Mouse (Mus musculus): ENCODE measurements at regions not wholly inside any gene's neighbourhood (a gene's known extent, or its start where the extent isn't known, plus 50 kb on each side); places are given as distances from the start of the nearest gene placed in this dataset.

- H3K4me1 ChIP-seq (ENCODE audit: insufficient read depth, low read length) = peaks cover 24% of the 10 kb centered on the region
Measured at GRCm38 (mm10) chr15:85677855-85678254, 56.9 kb upstream of the Ppara start.

GRCm38 (mm10) chr15:85678351-85678895 is 56.4 kb upstream of the Ppara start:
- Histone ChIP-seq H3K36me3 (ENCODE audit: insufficient read depth, low read length) (peaks cover 3% of the 10 kb centered on the region; the same call in 1 of the 2 replicates), H3K4me2 (ENCODE audit: low read depth, low read length) (peak overlapping the region; percentile 74), H3K27ac (peak overlapping the region; percentile 91), H3K4me3 (ENCODE audit: low read length) (peak overlapping the region; percentile 94), H3K9me3 (ENCODE audit: low read length) (no peaks in the 10 kb centered on the region), H3K27me3 (ENCODE audit: insufficient read depth, low read length) (no peaks in the 10 kb centered on the region), H3K9ac (replicated peaks; ENCODE audit: low read length) (peak overlapping the region; percentile 48), H3K4me1 (ENCODE audit: insufficient read depth, low read length) (peaks cover 24% of the 10 kb centered on the region)
- TF ChIP-seq CTCF (IDR thresholded peaks at IDR 0.05; ENCODE audit: low read depth) = no peak
- peak; percentile 18 for ATAC-seq
- 41% methylated on average over 15 of the region's 15 CpGs for WGBS
- DNase-seq (ENCODE audit: low spot score) = no peak

More at GRCm38 (mm10) chr15:85677855-85678254, 56.9 kb upstream of the Ppara start:
- H3K27me3 ChIP-seq (ENCODE audit: insufficient read depth, low read length) = no peaks in the 10 kb centered on the region
- H3K4me2 ChIP-seq (ENCODE audit: low read depth, low read length) = peak overlapping the region; percentile 74
- DNase-seq (ENCODE audit: low spot score) (peak; percentile 88), ATAC-seq (peak; percentile 68)
- peak overlapping the region; percentile 91 for H3K27ac ChIP-seq
- peak overlapping the region; percentile 94 for H3K4me3 ChIP-seq (ENCODE audit: low read length)
- WGBS = 24% methylated on average over 10 of the region's 10 CpGs
- TF ChIP-seq CTCF (IDR thresholded peaks at IDR 0.05; ENCODE audit: low read depth) = no peak
- H3K36me3 ChIP-seq (ENCODE audit: insufficient read depth, low read length) = no peaks in the 10 kb centered on the region
- H3K9ac ChIP-seq (replicated peaks; ENCODE audit: low read length) = peak overlapping the region; percentile 48; the same call in 1 of the 2 replicates
- H3K9me3 ChIP-seq (ENCODE audit: low read length) = no peaks in the 10 kb centered on the region

GRCm38 (mm10) chr15:85678981-85679708 is 55.6 kb upstream of the Ppara start:
- DNase-seq (ENCODE audit: low spot score) = peak; percentile 84
- H3K4me1 ChIP-seq (ENCODE audit: insufficient read depth, low read length) = peaks cover 21% of the 10 kb centered on the region

GRCm38 (mm10) chr15:85679864-85680428 is 54.8 kb upstream of the Ppara start:
- ATAC-seq = no peak
- peaks cover 19% of the 10 kb centered on the region for H3K4me1 ChIP-seq (ENCODE audit: insufficient read depth, low read length)
- peak overlapping the region; percentile 94 for H3K4me3 ChIP-seq (ENCODE audit: low read length)
- H3K36me3 ChIP-seq (ENCODE audit: insufficient read depth, low read length) = peaks cover 15% of the 10 kb centered on the region; the same call in 1 of the 2 replicates
- H3K9me3 ChIP-seq (ENCODE audit: low read length) = no peaks in the 10 kb centered on the region
- no peak for DNase-seq (ENCODE audit: low spot score)
- peak overlapping the region; percentile 48 for H3K9ac ChIP-seq (replicated peaks; ENCODE audit: low read length)
- H3K27ac ChIP-seq = peak overlapping the region; percentile 91
- H3K4me2 ChIP-seq (ENCODE audit: low read depth, low read length) = peak overlapping the region; percentile 74
- 27% methylated on average over 10 of the region's 10 CpGs for WGBS
- H3K27me3 ChIP-seq (ENCODE audit: insufficient read depth, low read length) = no peaks in the 10 kb centered on the region
- TF ChIP-seq CTCF (IDR thresholded peaks at IDR 0.05; ENCODE audit: low read depth) = no peak

More at GRCm38 (mm10) chr15:85678981-85679708, 55.6 kb upstream of the Ppara start:
- Histone ChIP-seq H3K27ac (peak overlapping the region; percentile 91), H3K36me3 (ENCODE audit: insufficient read depth, low read length) (peaks cover 11% of the 10 kb centered on the region; the same call in 1 of the 2 replicates), H3K9ac (replicated peaks; ENCODE audit: low read length) (peak overlapping the region; percentile 48), H3K4me2 (ENCODE audit: low read depth, low read length) (peak overlapping the region; percentile 74), H3K9me3 (ENCODE audit: low read length) (no peaks in the 10 kb centered on the region), H3K4me3 (ENCODE audit: low read length) (peak overlapping the region; percentile 94), H3K27me3 (ENCODE audit: insufficient read depth, low read length) (no peaks in the 10 kb centered on the region)
- 30% methylated on average over 22 of the region's 24 CpGs for WGBS
- no peak for TF ChIP-seq CTCF (IDR thresholded peaks at IDR 0.05; ENCODE audit: low read depth)
- peak; percentile 78 for ATAC-seq

GRCm38 (mm10) chr15:85680460-85681224 is 54.1 kb upstream of the Ppara start:
- peaks cover 15% of the 10 kb centered on the region; the same call in 1 of the 2 replicates for H3K36me3 ChIP-seq (ENCODE audit: insufficient read depth, low read length)
- DNase-seq (ENCODE audit: low spot score) (peak; percentile 70), ATAC-seq (no peak)
- peak overlapping the region; percentile 94 for H3K4me3 ChIP-seq (ENCODE audit: low read length)
- H3K4me1 ChIP-seq (ENCODE audit: insufficient read depth, low read length) = peaks cover 13% of the 10 kb centered on the region
- 13% methylated on average over 13 of the region's 13 CpGs for WGBS
- H3K4me2 ChIP-seq (ENCODE audit: low read depth, low read length) = peak overlapping the region; percentile 74
- H3K9ac ChIP-seq (replicated peaks; ENCODE audit: low read length) = peak overlapping the region; percentile 48
- no peaks in the 10 kb centered on the region for H3K9me3 ChIP-seq (ENCODE audit: low read length)
- H3K27ac ChIP-seq = peak overlapping the region; percentile 91
- no peak for TF ChIP-seq CTCF (IDR thresholded peaks at IDR 0.05; ENCODE audit: low read depth)
- no peaks in the 10 kb centered on the region for H3K27me3 ChIP-seq (ENCODE audit: insufficient read depth, low read length)

GRCm38 (mm10) chr15:85682116-85682515 is 52.7 kb upstream of the Ppara start:
- Histone ChIP-seq H3K4me3 (ENCODE audit: low read length) (no peak overlapping the region; the same call in 1 of the 2 replicates), H3K36me3 (ENCODE audit: insufficient read depth, low read length) (peaks cover 15% of the 10 kb centered on the region; the same call in 1 of the 2 replicates), H3K4me2 (ENCODE audit: low read depth, low read length) (peak overlapping the region; percentile 74), H3K4me1 (ENCODE audit: insufficient read depth, low read length) (peaks cover 16% of the 10 kb centered on the region), H3K27me3 (ENCODE audit: insufficient read depth, low read length) (no peaks in the 10 kb centered on the region), H3K9ac (replicated peaks; ENCODE audit: low read length) (peak overlapping the region; percentile 29; the same call in 1 of the 2 replicates), H3K27ac (peak overlapping the region; percentile 91; the same call in 1 of the 2 replicates), H3K9me3 (ENCODE audit: low read length) (no peaks in the 10 kb centered on the region)
- no peak for DNase-seq (ENCODE audit: low spot score)
- WGBS = 48% methylated on average over 12 of the region's 12 CpGs
- no peak for TF ChIP-seq CTCF (IDR thresholded peaks at IDR 0.05; ENCODE audit: low read depth)
- no peak for ATAC-seq

All from hindbrain, postnatal 0 days (tissue).